Mouse (Mus musculus): ENCODE results near the gene Dmrt1.

DNA sequence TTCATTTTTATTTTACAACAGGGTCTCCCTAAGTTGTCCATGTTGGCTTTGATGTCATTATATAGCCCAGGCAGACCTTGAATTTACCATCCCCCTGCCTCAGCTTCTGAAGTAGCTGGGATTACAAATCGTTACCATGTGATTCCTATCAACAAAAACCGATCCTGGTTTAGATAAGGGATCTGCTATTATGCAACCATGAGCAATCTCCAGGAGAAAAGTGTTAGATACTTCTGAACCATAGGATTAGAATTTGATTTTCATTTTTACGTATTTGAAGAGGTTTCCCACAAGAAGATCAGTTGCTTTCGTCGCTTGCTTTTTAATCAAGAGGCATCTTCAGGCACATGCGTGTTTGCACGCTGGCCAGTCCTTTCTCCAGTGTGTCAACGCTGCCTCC lies 44.7 kb upstream of the Dmrt1 start:
- no peak for TF ChIP-seq CTCF (IDR thresholded peaks at IDR 0.05; ENCODE audit: low read depth)
- no peak for TF ChIP-seq EP300 (IDR thresholded peaks at IDR 0.05; ENCODE audit: low read depth)

All from liver, embryonic 14.5 days (tissue).